Mouse (Mus musculus): ENCODE results near the gene Nectin1. TPM values are rescaled to one million over a fixed set of nuclear protein-coding genes. Genes with fewer than 3 reads are reported as not detected.
A peak's percentile ranks its signal among the peaks of the same experiment; 100 is the strongest.

Nectin1 gene
- polyA plus RNA-seq, 1 experiment from 2014 or later = 4.7 TPM

GRCm38 (mm10) chr9:43750053-43750452 is 6.3 kb downstream of the Nectin1 start:
- Histone ChIP-seq H3K4me2 (replicated peaks; ENCODE audit: low read depth) (no peak overlapping the region), H3K27ac (ENCODE audit: low read depth, low read length) (no peak overlapping the region), H3K36me3 (ENCODE audit: control insufficient read depth, insufficient read depth) (no peaks in the 10 kb centered on the region), H3K4me3 (ENCODE audit: low read depth, low read length) (no peak overlapping the region), H3K27me3 (replicated peaks; ENCODE audit: control insufficient read depth, insufficient read depth, low read length) (no peaks in the 10 kb centered on the region), H3K4me1 (replicated peaks; ENCODE audit: control insufficient read depth, insufficient read depth, low read length) (peaks cover 8% of the 10 kb centered on the region; the same call in 1 of the 2 replicates), H3K9ac (ENCODE audit: low read depth, low read length) (no peak overlapping the region), H3K9me3 (ENCODE audit: control insufficient read depth) (no peaks in the 10 kb centered on the region)
- no peak for TF ChIP-seq CTCF (IDR thresholded peaks at IDR 0.05; ENCODE audit: low read depth)
- no peak for ATAC-seq
- 85% methylated on average over 9 of the region's 9 CpGs for WGBS

GRCm38 (mm10) chr9:43751111-43751510 is 7.3 kb downstream of the Nectin1 start:
- TF ChIP-seq CTCF (IDR thresholded peaks at IDR 0.05; ENCODE audit: low read depth) = no peak
- Histone ChIP-seq H3K4me3 (ENCODE audit: low read depth, low read length) (no peak overlapping the region), H3K9me3 (ENCODE audit: control insufficient read depth) (no peaks in the 10 kb centered on the region), H3K4me2 (replicated peaks; ENCODE audit: low read depth) (no peak overlapping the region), H3K27me3 (replicated peaks; ENCODE audit: control insufficient read depth, insufficient read depth, low read length) (no peaks in the 10 kb centered on the region), H3K27ac (ENCODE audit: low read depth, low read length) (no peak overlapping the region), H3K36me3 (ENCODE audit: control insufficient read depth, insufficient read depth) (no peaks in the 10 kb centered on the region), H3K9ac (ENCODE audit: low read depth, low read length) (no peak overlapping the region), H3K4me1 (replicated peaks; ENCODE audit: control insufficient read depth, insufficient read depth, low read length) (peaks cover 5% of the 10 kb centered on the region; the same call in 1 of the 2 replicates)
- WGBS = 74% methylated on average over 8 of the region's 8 CpGs
- no peak for ATAC-seq

- Histone ChIP-seq H3K27ac (ENCODE audit: low read depth, low read length) (no peak overlapping the region), H3K9ac (ENCODE audit: low read depth, low read length) (no peak overlapping the region), H3K4me2 (replicated peaks; ENCODE audit: low read depth) (no peak overlapping the region), H3K27me3 (replicated peaks; ENCODE audit: control insufficient read depth, insufficient read depth, low read length) (no peaks in the 10 kb centered on the region), H3K9me3 (ENCODE audit: control insufficient read depth) (no peaks in the 10 kb centered on the region), H3K36me3 (ENCODE audit: control insufficient read depth, insufficient read depth) (no peaks in the 10 kb centered on the region; the same call in 1 of the 2 replicates), H3K4me1 (replicated peaks; ENCODE audit: control insufficient read depth, insufficient read depth, low read length) (peaks cover 19% of the 10 kb centered on the region; the same call in 1 of the 2 replicates), H3K4me3 (ENCODE audit: low read depth, low read length) (no peak overlapping the region)
- TF ChIP-seq CTCF (IDR thresholded peaks at IDR 0.05; ENCODE audit: low read depth) = no peak
- 56% methylated on average over 6 of the region's 6 CpGs for WGBS
- ATAC-seq = no peak
These were observed 9.7 kb downstream of the Nectin1 start for GRCm38 (mm10) chr9:43753481-43753880.

- no peak overlapping the region for H3K9ac ChIP-seq (ENCODE audit: low read depth, low read length)
- H3K9me3 ChIP-seq (ENCODE audit: control insufficient read depth) = no peaks in the 10 kb centered on the region
- no peak for ATAC-seq
- no peaks in the 10 kb centered on the region for H3K27me3 ChIP-seq (replicated peaks; ENCODE audit: control insufficient read depth, insufficient read depth, low read length)
- H3K36me3 ChIP-seq (ENCODE audit: control insufficient read depth, insufficient read depth) = no peaks in the 10 kb centered on the region; the same call in 1 of the 2 replicates
- TF ChIP-seq CTCF (IDR thresholded peaks at IDR 0.05; ENCODE audit: low read depth) = no peak
- no peak overlapping the region for H3K4me3 ChIP-seq (ENCODE audit: low read depth, low read length)
- peaks cover 22% of the 10 kb centered on the region; the same call in 1 of the 2 replicates for H3K4me1 ChIP-seq (replicated peaks; ENCODE audit: control insufficient read depth, insufficient read depth, low read length)
- H3K27ac ChIP-seq (ENCODE audit: low read depth, low read length) = no peak overlapping the region
- WGBS = 73% methylated on average over 5 of the region's 5 CpGs
- no peak overlapping the region for H3K4me2 ChIP-seq (replicated peaks; ENCODE audit: low read depth)
These were observed 10.3 kb downstream of the Nectin1 start for GRCm38 (mm10) chr9:43754083-43754482.

GRCm38 (mm10) chr9:43754768-43755197 is 11.0 kb downstream of the Nectin1 start:
- Histone ChIP-seq H3K9ac (ENCODE audit: low read depth, low read length) (no peak overlapping the region), H3K27ac (ENCODE audit: low read depth, low read length) (no peak overlapping the region; the same call in 1 of the 2 replicates), H3K36me3 (ENCODE audit: control insufficient read depth, insufficient read depth) (no peaks in the 10 kb centered on the region; the same call in 1 of the 2 replicates), H3K4me1 (replicated peaks; ENCODE audit: control insufficient read depth, insufficient read depth, low read length) (peaks cover 22% of the 10 kb centered on the region; the same call in 1 of the 2 replicates), H3K9me3 (ENCODE audit: control insufficient read depth) (no peaks in the 10 kb centered on the region), H3K27me3 (replicated peaks; ENCODE audit: control insufficient read depth, insufficient read depth, low read length) (no peaks in the 10 kb centered on the region), H3K4me3 (ENCODE audit: low read depth, low read length) (no peak overlapping the region), H3K4me2 (replicated peaks; ENCODE audit: low read depth) (no peak overlapping the region)
- no peak for TF ChIP-seq CTCF (IDR thresholded peaks at IDR 0.05; ENCODE audit: low read depth)
- no peak for ATAC-seq
- WGBS = 59% methylated on average over 9 of the region's 9 CpGs

- no peak overlapping the region for H3K4me2 ChIP-seq (replicated peaks; ENCODE audit: low read depth)
- WGBS = 39% methylated on average over 4 of the region's 4 CpGs
- no peaks in the 10 kb centered on the region; the same call in 1 of the 2 replicates for H3K36me3 ChIP-seq (ENCODE audit: control insufficient read depth, insufficient read depth)
- TF ChIP-seq CTCF (IDR thresholded peaks at IDR 0.05; ENCODE audit: low read depth) = no peak
- no peaks in the 10 kb centered on the region for H3K9me3 ChIP-seq (ENCODE audit: control insufficient read depth)
- no peaks in the 10 kb centered on the region for H3K27me3 ChIP-seq (replicated peaks; ENCODE audit: control insufficient read depth, insufficient read depth, low read length)
- H3K4me1 ChIP-seq (replicated peaks; ENCODE audit: control insufficient read depth, insufficient read depth, low read length) = peaks cover 22% of the 10 kb centered on the region; the same call in 1 of the 2 replicates
- peak overlapping the region; percentile 41; the same call in 1 of the 2 replicates for H3K27ac ChIP-seq (ENCODE audit: low read depth, low read length)
- no peak overlapping the region for H3K9ac ChIP-seq (ENCODE audit: low read depth, low read length)
- ATAC-seq = no peak
- H3K4me3 ChIP-seq (ENCODE audit: low read depth, low read length) = no peak overlapping the region
These were observed 11.7 kb downstream of the Nectin1 start for GRCm38 (mm10) chr9:43755464-43755863.
